ENCODE assay signal across 8 mouse cellular contexts in genomic region chr17:56079921-56080320, GRCm38 (mm10). TPM values are rescaled to one million over a fixed set of nuclear protein-coding genes. Genes with fewer than 3 reads are reported as not detected.
A peak's percentile ranks its signal among the peaks of the same experiment; 100 is the strongest.
DNase-seq lines count a peak whose midpoint lies in the region; ATAC-seq and TF ChIP-seq lines count a peak whose summit lies in the region.

No protein-coding gene starts in this region.

- peak overlapping the region; percentile 86 for H3K4me2 ChIP-seq in heart, embryonic 11.5 days
- H3K4me2 ChIP-seq in forebrain, embryonic 13.5 days: peak overlapping the region; percentile 99
- peak overlapping the region; percentile 89 for H3K4me2 ChIP-seq in limb, embryonic 12.5 days

- in situ Hi-C loops in ES-E14 (cut with MboI; ENCODE audit: low sequenced_read_pairs in 2 of 2, unreplicated experiment in 2 of 2): no loop called here

- WGBS in heart, embryonic 11.5 days (ENCODE audit: insufficient replicate concordance): under 1% methylated on average over 11 of the region's 11 CpGs
- 1% methylated on average over 10 of the region's 11 CpGs for WGBS in forebrain, embryonic 13.5 days
- 3% methylated on average over 11 of the region's 11 CpGs for WGBS in limb, embryonic 12.5 days
- 2% methylated on average over 11 of the region's 11 CpGs for WGBS in olfactory bulb, adult 2 months

- no peak for TF ChIP-seq POLR2A in olfactory bulb, adult 2 months (IDR thresholded peaks at IDR 0.05; ENCODE audit: insufficient read depth, low read depth, low read length)

- peaks cover 13% of the 10 kb centered on the region; the same call in 1 of the 2 replicates for H3K36me3 ChIP-seq in heart, embryonic 11.5 days (ENCODE audit: control insufficient read depth, insufficient read depth, low read length)
- peaks cover 12% of the 10 kb centered on the region for H3K36me3 ChIP-seq in ES-E14 (ENCODE audit: control insufficient read depth, insufficient read depth, low read length, poor library complexity, severe bottlenecking)
- peaks cover 26% of the 10 kb centered on the region for H3K36me3 ChIP-seq in forebrain, embryonic 13.5 days (ENCODE audit: poor library complexity, severe bottlenecking)
- H3K36me3 ChIP-seq in limb, embryonic 12.5 days: peaks cover 24% of the 10 kb centered on the region

- no peaks in the 10 kb centered on the region for H3K27me3 ChIP-seq in heart, embryonic 11.5 days (ENCODE audit: control insufficient read depth, insufficient read depth, low read length)
- no peaks in the 10 kb centered on the region for H3K27me3 ChIP-seq in forebrain, embryonic 13.5 days
- H3K27me3 ChIP-seq in limb, embryonic 12.5 days: no peaks in the 10 kb centered on the region

- peaks cover 19% of the 10 kb centered on the region for H3K4me1 ChIP-seq in heart, embryonic 11.5 days (ENCODE audit: control insufficient read depth, insufficient read depth, low read length)
- peaks cover 0 to 8% of the 10 kb centered on the region in 2 experiments; a peak in 2 of 4 replicates for H3K4me1 ChIP-seq in ES-E14 (ENCODE audit: control insufficient read depth in 2 of 2, insufficient read depth in 2 of 2, low read length in 2 of 2, poor library complexity in 1 of 2)
- peaks cover 39% of the 10 kb centered on the region for H3K4me1 ChIP-seq in forebrain, embryonic 13.5 days
- peaks cover 32% of the 10 kb centered on the region for H3K4me1 ChIP-seq in limb, embryonic 12.5 days (replicated peaks)
- peaks cover 26% of the 10 kb centered on the region for H3K4me1 ChIP-seq in olfactory bulb, adult 2 months (ENCODE audit: control insufficient read depth, insufficient read depth, low read length)

- ATAC-seq in heart, embryonic 11.5 days (replicated peaks; ENCODE audit: insufficient number of reproducible peaks, low FRiP score, low TSS enrichment): no peak
- ATAC-seq in forebrain, embryonic 13.5 days: no peak
- no peak for ATAC-seq in limb, embryonic 12.5 days (ENCODE audit: insufficient number of reproducible peaks, insufficient read depth, low FRiP score, low TSS enrichment, low read depth)
- no peak for ATAC-seq in granulocyte monocyte progenitor cell, adult 5-6 weeks (replicated peaks; ENCODE audit: poor library complexity, severe bottlenecking)

- peak overlapping the region; percentile 79 for H3K9ac ChIP-seq in heart, embryonic 11.5 days (ENCODE audit: low read depth, low read length)
- peak overlapping the region; percentile 93 for H3K9ac ChIP-seq in ES-E14 (ENCODE audit: insufficient read depth, low read depth, low read length, poor library complexity, severe bottlenecking)
- H3K9ac ChIP-seq in forebrain, embryonic 13.5 days: peak overlapping the region; percentile 84
- H3K9ac ChIP-seq in limb, embryonic 12.5 days (replicated peaks): peak overlapping the region; percentile 86

- TF ChIP-seq CTCF in olfactory bulb, adult 2 months (IDR thresholded peaks at IDR 0.05; ENCODE audit: insufficient read depth, low read depth, low read length): no peak

- H3K9me3 ChIP-seq in heart, embryonic 11.5 days (replicated peaks; ENCODE audit: control insufficient read depth, low read length): no peaks in the 10 kb centered on the region
- H3K9me3 ChIP-seq in ES-E14 (ENCODE audit: control insufficient read depth, insufficient read depth, low read depth, low read length): no peaks in the 10 kb centered on the region
- H3K9me3 ChIP-seq in forebrain, embryonic 13.5 days (replicated peaks): no peaks in the 10 kb centered on the region
- no peaks in the 10 kb centered on the region for H3K9me3 ChIP-seq in limb, embryonic 12.5 days

- DNase-seq in heart, adult 8-10 months (ENCODE audit: low spot score): no peak
- no peak for DNase-seq in ES-E14 (ENCODE audit: low read depth, low spot score)
- no peak for DNase-seq in right cerebral cortex, postnatal 36 days (ENCODE audit: low spot score in 2 of 2)

- H3K4me3 ChIP-seq in heart, embryonic 11.5 days (ENCODE audit: low read depth, low read length): peak overlapping the region; percentile 77
- H3K4me3 ChIP-seq in ES-E14 (ENCODE audit: insufficient read depth in 1 of 2, low read depth in 1 of 2, low read length in 2 of 2, poor library complexity in 1 of 2, severe bottlenecking in 1 of 2): peak overlapping the region; percentile 95 to 97
- peak overlapping the region; percentile 80 for H3K4me3 ChIP-seq in forebrain, embryonic 13.5 days
- peak overlapping the region; percentile 92 for H3K4me3 ChIP-seq in limb, embryonic 12.5 days (replicated peaks)
- peak overlapping the region; percentile 66 for H3K4me3 ChIP-seq in olfactory bulb, adult 2 months (ENCODE audit: insufficient read depth, low read depth, low read length)

- H3K27ac ChIP-seq in heart, embryonic 11.5 days (ENCODE audit: low read depth, low read length): peak overlapping the region; percentile 46; the same call in 1 of the 2 replicates
- H3K27ac ChIP-seq in ES-E14 (ENCODE audit: insufficient read depth, low read depth, low read length, poor library complexity, severe bottlenecking): no peak overlapping the region
- H3K27ac ChIP-seq in forebrain, embryonic 13.5 days: peak overlapping the region; percentile 53; the same call in 1 of the 2 replicates
- H3K27ac ChIP-seq in limb, embryonic 12.5 days: peak overlapping the region; percentile 69
- no peak overlapping the region for H3K27ac ChIP-seq in olfactory bulb, adult 2 months (ENCODE audit: insufficient read depth, low read depth, low read length)

TF ChIP-seq in ES-E14, 5 proteins besides CTCF, POLR2A, EP300 and RAD21:
- TF ChIP-seq MAFK (IDR thresholded peaks at IDR 0.05; ENCODE audit: insufficient read depth, low read depth, low read length) (no peak), HCFC1 (IDR thresholded peaks at IDR 0.05; ENCODE audit: borderline replicate concordance, insufficient read depth, low read length) (no peak), CHD2 (IDR thresholded peaks at IDR 0.05; ENCODE audit: low read depth, low read length) (no peak)

RNA-seq across cellular contexts. Expression of gene Hdgfl2, which starts 0.5 kb away (rescaled TPM):
- 77.2 and 82.9 TPM in 2 replicates for polyA plus RNA-seq in heart, embryonic 11.5 days (2014; fragmentation: Nextera tagmentation; extraction: Ambion mirVana)
- 10 to 100 TPM; 30.6 to 41.4 (median 35.2) TPM for total RNA-seq in heart, adult 8-10 months (2022)
- total RNA-seq in ES-E14 (2012; rRNA removed): 165 and 204 TPM in 2 replicates
- 163 and 169 TPM in 2 replicates for polyA plus RNA-seq in forebrain, embryonic 13.5 days (2015; fragmentation: Nextera tagmentation; extraction: Ambion mirVana)
- polyA plus RNA-seq in limb, embryonic 12.5 days (2016; fragmentation: Nextera tagmentation; extraction: Ambion mirVana): 176 and 189 TPM in 2 replicates
- polyA plus RNA-seq in olfactory bulb, adult 2 months (2012; ENCODE audit: insufficient read depth, insufficient read length, low replicate concordance, missing spikeins): 483 TPM in 1 of 2 replicates, not detected in the other
- total RNA-seq in granulocyte monocyte progenitor cell, adult 5-6 weeks (2014; fragmentation: Nextera tagmentation): 70.7 and 83.3 TPM in 2 replicates
- total RNA-seq in granulocyte monocyte progenitor cell, adult 5-6 weeks (2017): 65.1 and 77.6 TPM in 2 replicates

RNA-seq across cellular contexts. Expression of gene Ubxn6, which starts 5.1 kb away (rescaled TPM):
- 37.3 and 39.4 TPM in 2 replicates for polyA plus RNA-seq in heart, embryonic 11.5 days (2014; fragmentation: Nextera tagmentation; extraction: Ambion mirVana)
- total RNA-seq in heart, adult 8-10 months (2022): 10 to 100 TPM; 50.4 to 64.4 (median 55.4) TPM
- total RNA-seq in ES-E14 (2012; rRNA removed): 34.8 and 38.8 TPM in 2 replicates
- polyA plus RNA-seq in forebrain, embryonic 13.5 days (2015; fragmentation: Nextera tagmentation; extraction: Ambion mirVana): 68.7 and 68.8 TPM in 2 replicates
- polyA plus RNA-seq in limb, embryonic 12.5 days (2016; fragmentation: Nextera tagmentation; extraction: Ambion mirVana): 42.0 and 46.4 TPM in 2 replicates
- not detected in 2 replicates for polyA plus RNA-seq in olfactory bulb, adult 2 months (2012; ENCODE audit: insufficient read depth, insufficient read length, low replicate concordance, missing spikeins)
- 15.2 and 21.3 TPM in 2 replicates for total RNA-seq in granulocyte monocyte progenitor cell, adult 5-6 weeks (2014; fragmentation: Nextera tagmentation)
- 26.1 and 26.7 TPM in 2 replicates for total RNA-seq in granulocyte monocyte progenitor cell, adult 5-6 weeks (2017)

RNA-seq across cellular contexts. Expression of gene Plin4, which starts 29.7 kb away (rescaled TPM):
- polyA plus RNA-seq in heart, embryonic 11.5 days (2014; fragmentation: Nextera tagmentation; extraction: Ambion mirVana): 0.10 and 0.11 TPM in 2 replicates
- total RNA-seq in heart, adult 8-10 months (2022): 100 to 1,000 TPM; 140 to 200 (median 164) TPM
- total RNA-seq in ES-E14 (2012; rRNA removed): 0.31 and 0.69 TPM in 2 replicates
- polyA plus RNA-seq in forebrain, embryonic 13.5 days (2015; fragmentation: Nextera tagmentation; extraction: Ambion mirVana): 0.06 and 0.08 TPM in 2 replicates
- polyA plus RNA-seq in limb, embryonic 12.5 days (2016; fragmentation: Nextera tagmentation; extraction: Ambion mirVana): 0.12 and 0.23 TPM in 2 replicates
- not detected in 2 replicates for polyA plus RNA-seq in olfactory bulb, adult 2 months (2012; ENCODE audit: insufficient read depth, insufficient read length, low replicate concordance, missing spikeins)
- total RNA-seq in granulocyte monocyte progenitor cell, adult 5-6 weeks (2014; fragmentation: Nextera tagmentation): not detected in 2 replicates
- total RNA-seq in granulocyte monocyte progenitor cell, adult 5-6 weeks (2017): not detected in 2 replicates

RNA-seq across cellular contexts. Expression of gene Plin5, which starts 37.5 kb away (rescaled TPM):
- polyA plus RNA-seq in heart, embryonic 11.5 days (2014; fragmentation: Nextera tagmentation; extraction: Ambion mirVana): 0.18 and 0.33 TPM in 2 replicates
- 100 to 1,000 TPM; 110 to 160 (median 150) TPM for total RNA-seq in heart, adult 8-10 months (2022)
- 1.4 and 2.1 TPM in 2 replicates for total RNA-seq in ES-E14 (2012; rRNA removed)
- polyA plus RNA-seq in forebrain, embryonic 13.5 days (2015; fragmentation: Nextera tagmentation; extraction: Ambion mirVana): 0.27 and 0.52 TPM in 2 replicates
- 0.10 TPM in 2 replicates for polyA plus RNA-seq in limb, embryonic 12.5 days (2016; fragmentation: Nextera tagmentation; extraction: Ambion mirVana)
- not detected in 2 replicates for polyA plus RNA-seq in olfactory bulb, adult 2 months (2012; ENCODE audit: insufficient read depth, insufficient read length, low replicate concordance, missing spikeins)
- not detected in 2 replicates for total RNA-seq in granulocyte monocyte progenitor cell, adult 5-6 weeks (2014; fragmentation: Nextera tagmentation)
- total RNA-seq in granulocyte monocyte progenitor cell, adult 5-6 weeks (2017): 0.09 TPM in 1 of 2 replicates, not detected in the other

RNA-seq across cellular contexts. Expression of gene Chaf1a, which starts 39.7 kb away (rescaled TPM):
- polyA plus RNA-seq in heart, embryonic 11.5 days (2014; fragmentation: Nextera tagmentation; extraction: Ambion mirVana): 13.4 and 13.5 TPM in 2 replicates
- 1 to 10 TPM in 3 of 4 experiments, under 1 TPM in 1; 0.84 to 1.9 (median 1.4) TPM for total RNA-seq in heart, adult 8-10 months (2022)
- 48.3 and 57.9 TPM in 2 replicates for total RNA-seq in ES-E14 (2012; rRNA removed)
- 22.0 and 26.7 TPM in 2 replicates for polyA plus RNA-seq in forebrain, embryonic 13.5 days (2015; fragmentation: Nextera tagmentation; extraction: Ambion mirVana)
- 48.8 and 51.2 TPM in 2 replicates for polyA plus RNA-seq in limb, embryonic 12.5 days (2016; fragmentation: Nextera tagmentation; extraction: Ambion mirVana)
- not detected in 2 replicates for polyA plus RNA-seq in olfactory bulb, adult 2 months (2012; ENCODE audit: insufficient read depth, insufficient read length, low replicate concordance, missing spikeins)
- total RNA-seq in granulocyte monocyte progenitor cell, adult 5-6 weeks (2014; fragmentation: Nextera tagmentation): 36.0 and 39.4 TPM in 2 replicates
- 32.1 and 36.0 TPM in 2 replicates for total RNA-seq in granulocyte monocyte progenitor cell, adult 5-6 weeks (2017)

Comparison
In these comparisons a context has a peak if more than half of its experiments do, and no peak if none do; other contexts are left out.
1. H3K27ac ChIP-seq: peak in heart, embryonic 11.5 days (single experiment), forebrain, embryonic 13.5 days (single experiment) and limb, embryonic 12.5 days (single experiment); none in ES-E14 (single experiment) and olfactory bulb, adult 2 months (single experiment).
2. Peak in every context shown above with its lines, with median percentiles within 50 percentile points of each other: H3K4me2 ChIP-seq, H3K4me3 ChIP-seq and H3K9ac ChIP-seq.